Mouse (Mus musculus) megakaryocyte, embryonic 14.5 days (primary cell): Measurements from ENCODE around the gene Pdzrn3.

ENCODE experiments used
- FLI1 ChIP-seq: IDR thresholded peaks from 2 replicates; pipeline ENCODE4 v1.6.1; 2012; ENCODE audit warnings: low read length, inconsistent platforms, mixed read lengths
- GATA1 ChIP-seq: IDR thresholded peaks from 3 replicates; pipeline ENCODE4 v1.6.1; 2012; ENCODE audit warnings: mixed read lengths, low read length, inconsistent platforms, borderline replicate concordance

DNA sequence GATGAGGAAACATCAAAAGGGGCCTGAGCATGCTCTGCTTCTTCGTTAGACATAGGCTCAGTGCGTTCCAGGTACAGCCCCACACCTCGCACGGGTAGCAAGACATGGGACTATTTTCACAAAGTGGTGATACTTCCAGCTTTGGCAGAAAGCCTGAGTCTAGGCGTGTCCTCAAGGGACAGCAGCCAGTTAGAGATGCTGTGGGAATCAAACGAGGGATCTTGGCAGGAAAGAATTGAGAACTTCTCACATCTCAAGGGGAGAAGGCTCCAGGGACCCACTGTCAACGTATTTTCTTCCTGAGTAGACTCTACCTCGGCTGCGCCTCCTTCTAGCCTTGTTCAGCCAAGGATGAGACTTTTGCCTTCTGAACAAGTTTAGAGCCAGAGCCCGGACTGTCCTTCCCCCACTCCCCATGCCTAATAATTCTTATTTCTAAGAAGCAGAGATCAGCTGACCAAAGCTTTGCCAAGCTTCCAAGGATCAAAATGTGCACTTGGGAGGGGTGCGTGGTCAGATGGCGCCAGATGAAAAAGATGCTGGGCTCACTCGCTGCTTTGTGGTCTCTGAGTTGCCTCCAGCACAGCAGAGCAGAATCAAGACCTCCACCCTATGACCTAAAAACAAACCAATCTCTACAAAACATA, 99.3 kb downstream of the Pdzrn3 start:
- TF ChIP-seq GATA1, result no peak
- no peak for TF ChIP-seq FLI1
